Mouse (Mus musculus) frontal cortex, postnatal 10 days (tissue): Measurements from ENCODE around the gene Tll2.
A peak's percentile ranks its signal among the peaks of the same experiment; 100 is the strongest.

ENCODE experiments used
- DNase-seq, 2 experiments: peaks; one replicate each; pipeline ENCODE4 v3.0.0; 2022; ENCODE audit warnings: low spot score in 2 of 2, mixed read lengths in 1 of 2

Tll2 gene

GRCm38 (mm10) chr19:41088491-41088890 lies 118.1 kb downstream of the Tll2 start:
- DNase-seq, result no peak

GRCm38 (mm10) chr19:41087901-41088300 lies 118.7 kb downstream of the Tll2 start:
- no peak for DNase-seq

GRCm38 (mm10) chr19:41086700-41087099 lies 119.9 kb downstream of the Tll2 start:
- DNase-seq, result peak; percentile 46 to 79

- no peak for DNase-seq
Observed at GRCm38 (mm10) chr19:41086289-41086688, 120.3 kb downstream of the Tll2 start.

GRCm38 (mm10) chr19:41083646-41084045 lies 123.0 kb downstream of the Tll2 start:
- DNase-seq, result no peak

GRCm38 (mm10) chr19:41081589-41081988 lies 125.0 kb downstream of the Tll2 start:
- DNase-seq, result no peak

GRCm38 (mm10) chr19:41076906-41077305 lies 129.7 kb downstream of the Tll2 start, which contains the start of gene Opalin:
Opalin (minus strand) TSS chr19:41077113.
- DNase-seq, result no peak

- DNase-seq, result no peak
Observed at GRCm38 (mm10) chr19:41073746-41074455, 132.7 kb downstream of the Tll2 start.

GRCm38 (mm10) chr19:41071500-41071899 lies 135.1 kb downstream of the Tll2 start:
- peak; percentile 63 to 87 for DNase-seq

GRCm38 (mm10) chr19:41054702-41055101 lies 151.9 kb downstream of the Tll2 start:
- DNase-seq, result no peak

- no peak for DNase-seq
Observed at GRCm38 (mm10) chr19:41053530-41053929, 153.1 kb downstream of the Tll2 start.

GRCm38 (mm10) chr19:41052247-41052646 lies 154.4 kb downstream of the Tll2 start:
- no peak for DNase-seq

GRCm38 (mm10) chr19:41051714-41052113 lies 154.9 kb downstream of the Tll2 start:
- no peak for DNase-seq

GRCm38 (mm10) chr19:41048187-41048559 lies 158.5 kb downstream of the Tll2 start:
- DNase-seq, result no peak

- DNase-seq, result no peak
Observed at GRCm38 (mm10) chr19:41047437-41048186, 159.0 kb downstream of the Tll2 start.

GRCm38 (mm10) chr19:41045091-41045770 lies 161.4 kb downstream of the Tll2 start:
- no peak for DNase-seq

- DNase-seq, result no peak
Observed at GRCm38 (mm10) chr19:41039110-41039509, 167.5 kb downstream of the Tll2 start.

GRCm38 (mm10) chr19:41035809-41036551 lies 170.7 kb downstream of the Tll2 start:
- no peak for DNase-seq
